Mouse (Mus musculus) thymus, adult 2 months (tissue): Measurements from ENCODE around the gene Tbcc.

ENCODE experiments used
- CTCF ChIP-seq: fragments of 200-500 bp; IDR thresholded peaks from 2 replicates; pipeline ENCODE4 v1.5.1; 2012; ENCODE audit warnings: mild to moderate bottlenecking, control low read depth, low read length, moderate library complexity, borderline replicate concordance; ENCODE audit not compliant: control insufficient read depth, poor library complexity, insufficient read depth; ENCODE audit errors: extremely low read depth
- POLR2A ChIP-seq: fragments of 200-500 bp; IDR thresholded peaks from 2 replicates; pipeline ENCODE4 v1.6.1; 2012; ENCODE audit warnings: mild to moderate bottlenecking, low read length, control low read depth, moderate library complexity; ENCODE audit not compliant: control insufficient read depth, poor library complexity, insufficient read depth; ENCODE audit errors: extremely low read depth

- 0 out of 2 replicates have a peak, but pooled peaks have one; percentile 16 for TF ChIP-seq POLR2A
- TF ChIP-seq CTCF, result no peak
Measured at GRCm38 (mm10) chr17:46883107-46883506, 7.4 kb upstream of the Tbcc start.
